In the genomic region with DNA sequence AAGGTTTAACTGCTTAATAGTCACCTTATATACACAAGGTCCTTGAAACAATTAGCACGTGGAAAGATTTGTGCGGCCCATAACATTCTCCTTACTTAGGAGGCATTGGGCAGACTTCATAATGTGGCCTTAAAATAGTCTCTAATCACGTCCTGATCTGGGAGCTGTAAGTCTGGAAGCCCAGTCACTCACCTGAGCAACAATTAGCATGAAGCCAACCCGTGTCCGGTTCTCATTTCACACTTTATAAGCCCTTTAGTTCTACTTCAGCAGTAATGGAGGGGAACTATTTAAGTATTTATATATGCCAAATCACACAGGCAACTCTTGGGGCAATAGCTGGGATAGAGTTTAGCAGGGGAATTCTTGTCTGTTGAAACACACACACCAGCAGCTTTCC, we compare ENCODE assay signal across 24 mouse cellular contexts. TPM values are rescaled to one million over a fixed set of nuclear protein-coding genes. Genes with fewer than 3 reads are reported as not detected.
A peak's percentile ranks its signal among the peaks of the same experiment; 100 is the strongest.
DNase-seq lines count a peak whose midpoint lies in the region; ATAC-seq lines count a peak whose summit lies in the region.
"Had no signal": no experiment of that assay in that cellular context is flagged by ENCODE, and none has a peak within 500 bp of the region (broad histone marks: within the 10 kb centered on the region; RNA-seq: fewer than 3 reads in every experiment).

No protein-coding gene starts in this region.

- 57% methylated on average over 5 of the region's 5 CpGs for WGBS in kidney, embryonic 14.5 days
- WGBS in midbrain, embryonic 14.5 days = 56% methylated on average over 5 of the region's 5 CpGs
- 63% methylated on average over 5 of the region's 5 CpGs for WGBS in midbrain, embryonic 13.5 days

- H3K4me1 ChIP-seq in kidney, embryonic 14.5 days (ENCODE audit: control insufficient read depth, insufficient read depth, low read length) = no peaks in the 10 kb centered on the region
- H3K4me1 ChIP-seq in midbrain, embryonic 14.5 days (ENCODE audit: control insufficient read depth, insufficient read depth, low read length) = no peaks in the 10 kb centered on the region
- H3K4me1 ChIP-seq in midbrain, embryonic 13.5 days (replicated peaks) = no peaks in the 10 kb centered on the region
- H3K4me1 ChIP-seq: embryonic facial prominence, embryonic 12.5 days; embryonic facial prominence, embryonic 15.5 days had no signal

- H3K36me3 ChIP-seq in kidney, embryonic 14.5 days (ENCODE audit: control insufficient read depth, insufficient read depth, low read length) = no peaks in the 10 kb centered on the region
- H3K36me3 ChIP-seq in midbrain, embryonic 14.5 days (ENCODE audit: control insufficient read depth, insufficient read depth, low read length) = no peaks in the 10 kb centered on the region
- no peaks in the 10 kb centered on the region for H3K36me3 ChIP-seq in midbrain, embryonic 13.5 days
- H3K36me3 ChIP-seq: embryonic facial prominence, embryonic 12.5 days; embryonic facial prominence, embryonic 15.5 days; hindbrain, embryonic 12.5 days had no signal

- no peak overlapping the region for H3K4me3 ChIP-seq in kidney, embryonic 14.5 days (ENCODE audit: low read length)
- no peak overlapping the region for H3K4me3 ChIP-seq in midbrain, embryonic 14.5 days (replicated peaks; ENCODE audit: low read depth, low read length)
- H3K4me3 ChIP-seq in midbrain, embryonic 13.5 days (replicated peaks) = no peak overlapping the region
- H3K4me3 ChIP-seq: embryonic facial prominence, embryonic 12.5 days; embryonic facial prominence, embryonic 15.5 days; gastrocnemius, adult 2 months; hindbrain, embryonic 12.5 days had no signal

- no peaks in the 10 kb centered on the region for H3K27me3 ChIP-seq in kidney, embryonic 14.5 days (ENCODE audit: control insufficient read depth, insufficient read depth, low read length)
- no peaks in the 10 kb centered on the region for H3K27me3 ChIP-seq in midbrain, embryonic 14.5 days (ENCODE audit: control insufficient read depth, insufficient read depth, low read length)
- H3K27me3 ChIP-seq in midbrain, embryonic 13.5 days = no peaks in the 10 kb centered on the region
- H3K27me3 ChIP-seq: embryonic facial prominence, embryonic 12.5 days; embryonic facial prominence, embryonic 15.5 days; hindbrain, embryonic 12.5 days had no signal

- no peak overlapping the region for H3K4me2 ChIP-seq in kidney, embryonic 14.5 days (replicated peaks; ENCODE audit: low read depth, low read length)
- no peak overlapping the region for H3K4me2 ChIP-seq in midbrain, embryonic 14.5 days (ENCODE audit: low read length)
- no peak overlapping the region for H3K4me2 ChIP-seq in midbrain, embryonic 13.5 days (replicated peaks)
- H3K4me2 ChIP-seq: embryonic facial prominence, embryonic 12.5 days; embryonic facial prominence, embryonic 15.5 days; heart, embryonic 11.5 days; hindbrain, embryonic 12.5 days had no signal

- H3K27ac ChIP-seq in kidney, embryonic 14.5 days (ENCODE audit: low read depth, low read length) = no peak overlapping the region
- H3K27ac ChIP-seq in midbrain, embryonic 14.5 days (replicated peaks; ENCODE audit: low read depth, low read length) = no peak overlapping the region
- H3K27ac ChIP-seq in midbrain, embryonic 13.5 days = no peak overlapping the region
- H3K27ac ChIP-seq: embryonic facial prominence, embryonic 12.5 days; embryonic facial prominence, embryonic 15.5 days; gastrocnemius, adult 2 months; hindbrain, embryonic 12.5 days had no signal

- no peaks in the 10 kb centered on the region for H3K9me3 ChIP-seq in kidney, embryonic 14.5 days (ENCODE audit: control insufficient read depth, low read length)
- no peaks in the 10 kb centered on the region for H3K9me3 ChIP-seq in midbrain, embryonic 14.5 days (ENCODE audit: control insufficient read depth, low read length)
- no peaks in the 10 kb centered on the region for H3K9me3 ChIP-seq in midbrain, embryonic 13.5 days
- H3K9me3 ChIP-seq: embryonic facial prominence, embryonic 12.5 days; embryonic facial prominence, embryonic 15.5 days; hindbrain, embryonic 12.5 days had no signal

- H3K9ac ChIP-seq in kidney, embryonic 14.5 days (ENCODE audit: low read depth, low read length) = no peak overlapping the region
- H3K9ac ChIP-seq in midbrain, embryonic 14.5 days (replicated peaks; ENCODE audit: low read length) = no peak overlapping the region
- H3K9ac ChIP-seq in midbrain, embryonic 13.5 days (replicated peaks) = no peak overlapping the region
- H3K9ac ChIP-seq: embryonic facial prominence, embryonic 12.5 days; embryonic facial prominence, embryonic 15.5 days; forebrain, postnatal 0 days; hindbrain, embryonic 12.5 days had no signal

- ATAC-seq in kidney, embryonic 14.5 days (ENCODE audit: low FRiP score, low TSS enrichment) = no peak
- no peak for ATAC-seq in midbrain, embryonic 14.5 days (ENCODE audit: low FRiP score, low TSS enrichment)
- ATAC-seq in midbrain, embryonic 13.5 days = no peak
- ATAC-seq: CD4-positive, CD25-positive, alpha-beta regulatory T cell, adult 4 months; forebrain, embryonic 14.5 days; forebrain, postnatal 0 days had no signal

- DNase-seq in kidney, adult 8-10 months = peak; percentile 21 to 55
- DNase-seq in midbrain, embryonic 14.5 days = peak; percentile 11
- peak; percentile 41 for DNase-seq in kidney, postnatal 14 days
- DNase-seq in kidney, postnatal 25 days = peak; percentile 18 to 56
- DNase-seq: adrenal gland, adult 2 months; adrenal gland, postnatal 14 days; cerebellum, adult 11 months; cerebellum, adult 2 months; cerebellum, adult 9-11 months; cerebellum, postnatal 25 days; forebrain, postnatal 0 days; gastrocnemius, adult 2 months; gastrocnemius, postnatal 14 days; heart, adult 11 months had no signal

RNA-seq across cellular contexts. Expression of a gene that starts 21.3 kb away (rescaled TPM):
- polyA plus RNA-seq in kidney, embryonic 14.5 days (2014; fragmentation: Nextera tagmentation; extraction: Ambion mirVana) = 0.09 TPM in 1 of 2 replicates, not detected in the other
- not detected in 2 replicates for polyA plus RNA-seq in midbrain, embryonic 14.5 days (2014; fragmentation: Nextera tagmentation; extraction: Ambion mirVana)
- 0.04 TPM in 1 of 2 replicates, not detected in the other for polyA plus RNA-seq in midbrain, embryonic 13.5 days (2015; fragmentation: Nextera tagmentation; extraction: Ambion mirVana)
- polyA plus RNA-seq: adrenal gland, adult 2 months; CD4-positive, CD25-positive, alpha-beta regulatory T cell, adult 4 months; forebrain, embryonic 11.5 days; forebrain, embryonic 14.5 days; forebrain, postnatal 0 days; heart, embryonic 11.5 days; heart, embryonic 14.5 days had no signal
